ENCODE assay signal across 8 mouse cellular contexts in genomic region chr8:75212631-75213306, GRCm38 (mm10). TPM values are rescaled to one million over a fixed set of nuclear protein-coding genes. Genes with fewer than 3 reads are reported as not detected.
DNase-seq lines count a peak whose midpoint lies in the region; ATAC-seq and TF ChIP-seq lines count a peak whose summit lies in the region.

No protein-coding gene starts in this region.

- intact Hi-C loops in gastrocnemius, postnatal 14 days (cut with DNase I; ENCODE audit: low total_unique reads) = no loop called here
- intact Hi-C loops in left cerebral cortex, adult 2 months (cut with DNase I) = no loop called here

- peak overlapping the region; percentile 80 for H3K27ac ChIP-seq in left cerebral cortex, adult 2 months

- H3K4me3 ChIP-seq in left cerebral cortex, adult 2 months = peak overlapping the region; percentile 79

- no peak for TF ChIP-seq CTCF in left cerebral cortex, adult 2 months (IDR thresholded peaks at IDR 0.05)

- peak; percentile 71 for ATAC-seq in activated CD4-positive, CD25-positive, alpha-beta regulatory T cell, adult 4 months
- peak; percentile 80 for ATAC-seq in common myeloid progenitor, adult 5-6 weeks (replicated peaks; ENCODE audit: low read depth, poor library complexity, severe bottlenecking)
- ATAC-seq in megakaryocyte, adult 5-6 weeks (ENCODE audit: poor library complexity, severe bottlenecking) = peak; percentile 91

- DNase-seq in gastrocnemius, postnatal 14 days = peak; percentile 81
- peak; percentile 66 for DNase-seq in induced T-regulatory cell, adult 2 months (ENCODE audit: low read depth)
- peak; percentile 91 for DNase-seq in left cerebral cortex, adult 2 months (ENCODE audit: extremely low spot score in 1 of 2, low spot score in 2 of 2)
- DNase-seq in right cerebral cortex, postnatal 10 days (ENCODE audit: low spot score in 2 of 2) = peak; percentile 88
- peak; percentile 49 for DNase-seq in urinary bladder, postnatal 10 days (ENCODE audit: low spot score)

RNA-seq across cellular contexts. Expression of gene Rasd2, which starts 1.0 kb away (rescaled TPM):
- under 1 TPM in 1 of 2 experiments, not detected in 1; 0.18 TPM for polyA plus RNA-seq in activated CD4-positive, CD25-positive, alpha-beta regulatory T cell, adult 4 months (2017; shearing (Covaris generic))
- not detected in 2 replicates for total RNA-seq in common myeloid progenitor, adult 5-6 weeks (2017)
- 1 to 10 TPM; 1.3 to 1.6 TPM for total RNA-seq in gastrocnemius, postnatal 14 days (2021)
- 100 to 1,000 TPM in 1 of 2 experiments, 10 to 100 TPM in 1; 77.7 to 100 TPM for total RNA-seq in left cerebral cortex, adult 2 months (2021)
- 0.18 TPM in 1 of 2 replicates, not detected in the other for total RNA-seq in megakaryocyte, adult 5-6 weeks (2015)
- not detected in 2 replicates for total RNA-seq in megakaryocyte, adult 5-6 weeks (2017)

Comparison
In these comparisons a context has a peak if more than half of its experiments do, and no peak if none do; other contexts are left out.
1. Peak in every context shown above with its lines: DNase-seq, ATAC-seq, H3K4me3 ChIP-seq and H3K27ac ChIP-seq.
2. RNA of gene Rasd2, which starts 1.0 kb away (total RNA-seq): 77.7 to 100 TPM in left cerebral cortex, adult 2 months; 1.3 to 1.6 TPM in gastrocnemius, postnatal 14 days, 0.18 TPM in megakaryocyte, adult 5-6 weeks and not detected in common myeloid progenitor, adult 5-6 weeks; every median in the first group is over 10 times any median in the second.